15 mouse cellular contexts compared by ENCODE assay signal in the genomic region with DNA sequence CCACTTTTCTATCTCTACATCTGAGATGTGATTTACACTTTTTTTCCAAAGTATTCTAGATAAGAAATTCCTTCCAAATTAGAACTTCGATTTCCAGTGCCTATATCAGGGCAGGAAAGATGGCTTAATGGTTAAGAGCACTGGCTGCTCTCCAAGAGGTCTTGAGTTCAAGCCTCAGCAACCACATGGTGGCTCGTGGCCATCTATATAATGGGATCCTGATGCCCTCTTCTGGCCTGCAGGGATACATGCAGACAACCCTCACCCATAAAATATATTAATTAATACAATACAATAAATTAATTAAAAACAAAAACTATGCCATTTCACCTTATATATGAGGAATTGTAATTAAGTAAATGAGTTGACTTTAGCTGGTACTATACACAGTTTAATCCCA. TPM values are rescaled to one million over a fixed set of nuclear protein-coding genes. Genes with fewer than 3 reads are reported as not detected.
DNase-seq lines count a peak whose midpoint lies in the region; ATAC-seq and TF ChIP-seq lines count a peak whose summit lies in the region.
"Had no signal": no experiment of that assay in that cellular context is flagged by ENCODE, and none has a peak within 500 bp of the region (broad histone marks: within the 10 kb centered on the region; RNA-seq: fewer than 3 reads in every experiment).

No protein-coding gene starts in this region.

- peak; percentile 7 for DNase-seq in forebrain, embryonic 14.5 days (ENCODE audit: low spot score)
- peak; percentile 10 for DNase-seq in kidney, postnatal 0 days (ENCODE audit: low spot score)
- no peak for DNase-seq in stomach, postnatal 0 days (ENCODE audit: low spot score)
- no peak for DNase-seq in forebrain, postnatal 0 days
- DNase-seq in frontal cortex, postnatal 10 days (ENCODE audit: low spot score in 2 of 2), result no peak
- DNase-seq: heart, adult 2 months had no signal

- H3K27me3 ChIP-seq in forebrain, embryonic 14.5 days (replicated peaks; ENCODE audit: control insufficient read depth, insufficient read depth, low read length), result 0 out of 2 replicates have a peak, but pooled peaks cover 4% of the 10 kb centered on the region
- H3K27me3 ChIP-seq in forebrain, embryonic 16.5 days (replicated peaks; ENCODE audit: control insufficient read depth, insufficient read depth, low read length), result no peaks in the 10 kb centered on the region
- H3K27me3 ChIP-seq in neural tube, embryonic 14.5 days (ENCODE audit: control insufficient read depth, insufficient read depth, low read length), result no peaks in the 10 kb centered on the region; the same call in none of the 2 replicates
- peaks cover 21% of the 10 kb centered on the region; the same call in 1 of the 2 replicates for H3K27me3 ChIP-seq in neural tube, embryonic 15.5 days (replicated peaks)
- H3K27me3 ChIP-seq in kidney, postnatal 0 days (ENCODE audit: insufficient read depth, low read length), result no peaks in the 10 kb centered on the region
- H3K27me3 ChIP-seq in stomach, postnatal 0 days (ENCODE audit: control insufficient read depth, insufficient read depth, low read length), result no peaks in the 10 kb centered on the region
- no peaks in the 10 kb centered on the region; the same call in 1 of the 2 replicates for H3K27me3 ChIP-seq in forebrain, postnatal 0 days (ENCODE audit: insufficient read depth, low read length)

- H3K36me3 ChIP-seq in forebrain, embryonic 14.5 days (ENCODE audit: control insufficient read depth, insufficient read depth, low read length), result 0 out of 2 replicates have a peak, but pooled peaks cover 2% of the 10 kb centered on the region
- H3K36me3 ChIP-seq in forebrain, embryonic 16.5 days (ENCODE audit: control insufficient read depth, insufficient read depth), result no peaks in the 10 kb centered on the region
- H3K36me3 ChIP-seq in neural tube, embryonic 14.5 days (ENCODE audit: control insufficient read depth, insufficient read depth, low read length), result no peaks in the 10 kb centered on the region
- H3K36me3 ChIP-seq in neural tube, embryonic 15.5 days, result no peaks in the 10 kb centered on the region
- no peaks in the 10 kb centered on the region for H3K36me3 ChIP-seq in kidney, postnatal 0 days (ENCODE audit: insufficient read depth, low read length)
- no peaks in the 10 kb centered on the region for H3K36me3 ChIP-seq in stomach, postnatal 0 days (ENCODE audit: control insufficient read depth, insufficient read depth, low read length)
- H3K36me3 ChIP-seq in forebrain, postnatal 0 days (ENCODE audit: insufficient read depth), result no peaks in the 10 kb centered on the region
- H3K36me3 ChIP-seq: forebrain, embryonic 15.5 days; G1E; hindbrain, embryonic 12.5 days had no signal

- 77% methylated on average over 2 of the region's 2 CpGs for WGBS in forebrain, embryonic 14.5 days
- 83% methylated on average over 2 of the region's 2 CpGs for WGBS in forebrain, embryonic 16.5 days
- WGBS in neural tube, embryonic 14.5 days, result 86% methylated on average over 2 of the region's 2 CpGs
- 73% methylated on average over 2 of the region's 2 CpGs for WGBS in neural tube, embryonic 15.5 days
- WGBS in kidney, postnatal 0 days, result 59% methylated on average over 2 of the region's 2 CpGs
- WGBS in stomach, postnatal 0 days, result 54% methylated on average over 2 of the region's 2 CpGs
- 66% methylated on average over 2 of the region's 2 CpGs for WGBS in forebrain, postnatal 0 days

- H3K27ac ChIP-seq in forebrain, embryonic 14.5 days (ENCODE audit: low read depth, low read length), result no peak overlapping the region
- no peak overlapping the region for H3K27ac ChIP-seq in forebrain, embryonic 16.5 days (ENCODE audit: low read length)
- H3K27ac ChIP-seq in neural tube, embryonic 14.5 days (ENCODE audit: low read depth, low read length), result no peak overlapping the region
- H3K27ac ChIP-seq in neural tube, embryonic 15.5 days (replicated peaks), result no peak overlapping the region
- no peak overlapping the region for H3K27ac ChIP-seq in kidney, postnatal 0 days
- H3K27ac ChIP-seq in stomach, postnatal 0 days (replicated peaks), result no peak overlapping the region
- H3K27ac ChIP-seq in forebrain, postnatal 0 days (ENCODE audit: low read depth, low read length), result no peak overlapping the region
- H3K27ac ChIP-seq: forebrain, embryonic 15.5 days; heart, adult 2 months; hindbrain, embryonic 12.5 days had no signal

- TF ChIP-seq EP300 in stomach, postnatal 0 days (optimal IDR thresholded peaks at IDR 0.05), result no peak

- no peak overlapping the region for H3K4me3 ChIP-seq in forebrain, embryonic 14.5 days (ENCODE audit: low read depth, low read length)
- H3K4me3 ChIP-seq in forebrain, embryonic 16.5 days (replicated peaks; ENCODE audit: low read length), result no peak overlapping the region
- H3K4me3 ChIP-seq in neural tube, embryonic 14.5 days (ENCODE audit: low read depth, low read length), result no peak overlapping the region
- H3K4me3 ChIP-seq in neural tube, embryonic 15.5 days (replicated peaks), result no peak overlapping the region
- H3K4me3 ChIP-seq in kidney, postnatal 0 days (replicated peaks; ENCODE audit: low read depth, low read length), result no peak overlapping the region
- H3K4me3 ChIP-seq in stomach, postnatal 0 days (ENCODE audit: low read depth, low read length), result no peak overlapping the region
- H3K4me3 ChIP-seq in forebrain, postnatal 0 days (ENCODE audit: low read depth, low read length), result no peak overlapping the region
- H3K4me3 ChIP-seq: forebrain, embryonic 15.5 days; heart, adult 2 months; hindbrain, embryonic 12.5 days had no signal

- TF ChIP-seq CTCF in kidney, postnatal 0 days (IDR thresholded peaks at IDR 0.05; ENCODE audit: low read depth), result peak; percentile 24; the same call in 1 of the 2 replicates
- peak; percentile 51 for TF ChIP-seq CTCF in stomach, postnatal 0 days (IDR thresholded peaks at IDR 0.05; ENCODE audit: low read depth)
- TF ChIP-seq CTCF in forebrain, postnatal 0 days (IDR thresholded peaks at IDR 0.05; ENCODE audit: low read depth), result no peak

- no peak for ATAC-seq in forebrain, embryonic 14.5 days
- no peak for ATAC-seq in forebrain, embryonic 16.5 days
- 0 out of 2 replicates have a peak, but pooled peaks have one; percentile 9 for ATAC-seq in neural tube, embryonic 14.5 days (ENCODE audit: low read depth)
- no peak for ATAC-seq in neural tube, embryonic 15.5 days (ENCODE audit: low FRiP score)
- no peak for ATAC-seq in kidney, postnatal 0 days (replicated peaks; ENCODE audit: low FRiP score, low read depth)
- ATAC-seq in stomach, postnatal 0 days (ENCODE audit: low FRiP score, low TSS enrichment), result no peak
- ATAC-seq in forebrain, postnatal 0 days, result no peak

- no peak overlapping the region for H3K9ac ChIP-seq in forebrain, embryonic 14.5 days (ENCODE audit: low read length)
- H3K9ac ChIP-seq in forebrain, embryonic 16.5 days (replicated peaks; ENCODE audit: low read depth, low read length), result no peak overlapping the region
- H3K9ac ChIP-seq in neural tube, embryonic 14.5 days (replicated peaks; ENCODE audit: low read depth, low read length), result no peak overlapping the region
- H3K9ac ChIP-seq in neural tube, embryonic 15.5 days (replicated peaks), result no peak overlapping the region
- H3K9ac ChIP-seq in kidney, postnatal 0 days (ENCODE audit: low read depth, low read length), result no peak overlapping the region
- no peak overlapping the region for H3K9ac ChIP-seq in stomach, postnatal 0 days (ENCODE audit: low read length)
- no peak overlapping the region for H3K9ac ChIP-seq in forebrain, postnatal 0 days
- H3K9ac ChIP-seq: forebrain, embryonic 15.5 days; hindbrain, embryonic 12.5 days had no signal

- no peaks in the 10 kb centered on the region for H3K9me3 ChIP-seq in forebrain, embryonic 14.5 days (replicated peaks; ENCODE audit: control insufficient read depth, low read length)
- no peaks in the 10 kb centered on the region for H3K9me3 ChIP-seq in forebrain, embryonic 16.5 days (ENCODE audit: control insufficient read depth, low read length)
- no peaks in the 10 kb centered on the region for H3K9me3 ChIP-seq in neural tube, embryonic 14.5 days (ENCODE audit: control insufficient read depth, low read length)
- H3K9me3 ChIP-seq in neural tube, embryonic 15.5 days (replicated peaks), result no peaks in the 10 kb centered on the region
- H3K9me3 ChIP-seq in kidney, postnatal 0 days (replicated peaks; ENCODE audit: low read length), result no peaks in the 10 kb centered on the region
- no peaks in the 10 kb centered on the region for H3K9me3 ChIP-seq in stomach, postnatal 0 days (ENCODE audit: control insufficient read depth, low read length)
- H3K9me3 ChIP-seq in forebrain, postnatal 0 days (ENCODE audit: low read length), result no peaks in the 10 kb centered on the region
- H3K9me3 ChIP-seq: forebrain, embryonic 15.5 days; G1E; hindbrain, embryonic 12.5 days had no signal

- no peak overlapping the region for H3K4me2 ChIP-seq in forebrain, embryonic 14.5 days (ENCODE audit: low read length)
- no peak overlapping the region for H3K4me2 ChIP-seq in forebrain, embryonic 16.5 days (ENCODE audit: low read length)
- H3K4me2 ChIP-seq in neural tube, embryonic 14.5 days (ENCODE audit: low read depth, low read length), result no peak overlapping the region
- no peak overlapping the region for H3K4me2 ChIP-seq in neural tube, embryonic 15.5 days
- no peak overlapping the region for H3K4me2 ChIP-seq in kidney, postnatal 0 days (ENCODE audit: low read length)
- no peak overlapping the region for H3K4me2 ChIP-seq in stomach, postnatal 0 days (replicated peaks; ENCODE audit: low read depth)
- H3K4me2 ChIP-seq in forebrain, postnatal 0 days (ENCODE audit: low read depth), result no peak overlapping the region
- H3K4me2 ChIP-seq: forebrain, embryonic 15.5 days; hindbrain, embryonic 12.5 days had no signal

- no peaks in the 10 kb centered on the region for H3K4me1 ChIP-seq in forebrain, embryonic 14.5 days (ENCODE audit: control insufficient read depth, insufficient read depth, low read length)
- H3K4me1 ChIP-seq in forebrain, embryonic 16.5 days (replicated peaks; ENCODE audit: control insufficient read depth, insufficient read depth, low read length), result no peaks in the 10 kb centered on the region
- no peaks in the 10 kb centered on the region for H3K4me1 ChIP-seq in neural tube, embryonic 14.5 days (ENCODE audit: control insufficient read depth, insufficient read depth, low read length)
- H3K4me1 ChIP-seq in neural tube, embryonic 15.5 days, result peaks cover 1% of the 10 kb centered on the region; the same call in 1 of the 2 replicates
- H3K4me1 ChIP-seq in kidney, postnatal 0 days (replicated peaks; ENCODE audit: insufficient read depth, low read length), result no peaks in the 10 kb centered on the region
- H3K4me1 ChIP-seq in stomach, postnatal 0 days (replicated peaks; ENCODE audit: control insufficient read depth, insufficient read depth), result no peaks in the 10 kb centered on the region
- no peaks in the 10 kb centered on the region for H3K4me1 ChIP-seq in forebrain, postnatal 0 days (ENCODE audit: insufficient read depth)
- H3K4me1 ChIP-seq: hindbrain, embryonic 12.5 days had no signal

RNA-seq across cellular contexts. Expression of gene Chic1, which starts 14.9 kb away (rescaled TPM):
- polyA plus RNA-seq in forebrain, embryonic 14.5 days (2014; fragmentation: Nextera tagmentation; extraction: Ambion mirVana), result 3.3 and 4.5 TPM in 2 replicates
- polyA plus RNA-seq in forebrain, embryonic 16.5 days (2015; fragmentation: Nextera tagmentation; extraction: Ambion mirVana), result 6.2 and 7.4 TPM in 2 replicates
- polyA plus RNA-seq in neural tube, embryonic 14.5 days (2014; fragmentation: Nextera tagmentation; extraction: Ambion mirVana), result 10.5 and 11.3 TPM in 2 replicates
- polyA plus RNA-seq in neural tube, embryonic 15.5 days (2015; fragmentation: Nextera tagmentation; extraction: Ambion mirVana), result 6.2 and 8.1 TPM in 2 replicates
- polyA plus RNA-seq in kidney, postnatal 0 days (2015; fragmentation: Nextera tagmentation; extraction: Ambion mirVana), result 1.6 and 2.0 TPM in 2 replicates
- polyA plus RNA-seq in stomach, postnatal 0 days (2015; fragmentation: Nextera tagmentation; extraction: Ambion mirVana), result 0.92 and 1.0 TPM in 2 replicates
- 10.8 and 13.5 TPM in 2 replicates for total RNA-seq in forebrain, postnatal 0 days (2014; rRNA removed)
- polyA plus RNA-seq in forebrain, postnatal 0 days (2015; fragmentation: Nextera tagmentation; extraction: Ambion mirVana), result 1.4 and 3.4 TPM in 2 replicates
- polyA plus RNA-seq: G1E had no signal

RNA-seq across cellular contexts. Expression of gene Tsx, which starts 43.0 kb away (rescaled TPM):
- polyA plus RNA-seq in forebrain, embryonic 14.5 days (2014; fragmentation: Nextera tagmentation; extraction: Ambion mirVana), result not detected in 2 replicates
- polyA plus RNA-seq in forebrain, embryonic 16.5 days (2015; fragmentation: Nextera tagmentation; extraction: Ambion mirVana), result 0.27 and 0.52 TPM in 2 replicates
- polyA plus RNA-seq in neural tube, embryonic 14.5 days (2014; fragmentation: Nextera tagmentation; extraction: Ambion mirVana), result 0.35 TPM in 2 replicates
- polyA plus RNA-seq in neural tube, embryonic 15.5 days (2015; fragmentation: Nextera tagmentation; extraction: Ambion mirVana), result 0.26 and 0.46 TPM in 2 replicates
- polyA plus RNA-seq in kidney, postnatal 0 days (2015; fragmentation: Nextera tagmentation; extraction: Ambion mirVana), result 0.28 and 0.34 TPM in 2 replicates
- not detected in 2 replicates for polyA plus RNA-seq in stomach, postnatal 0 days (2015; fragmentation: Nextera tagmentation; extraction: Ambion mirVana)
- not detected in 2 replicates for total RNA-seq in forebrain, postnatal 0 days (2014; rRNA removed)
- polyA plus RNA-seq in forebrain, postnatal 0 days (2015; fragmentation: Nextera tagmentation; extraction: Ambion mirVana), result 0.30 and 0.52 TPM in 2 replicates
- total RNA-seq: G1E; heart, adult 2 months had no signal
- polyA plus RNA-seq: G1E; heart, adult 2 months; hindbrain, embryonic 12.5 days had no signal

RNA-seq across cellular contexts. Expression of gene Cdx4, which starts 50.0 kb away (rescaled TPM):
- polyA plus RNA-seq in forebrain, embryonic 14.5 days (2014; fragmentation: Nextera tagmentation; extraction: Ambion mirVana), result not detected in 2 replicates
- polyA plus RNA-seq in forebrain, embryonic 16.5 days (2015; fragmentation: Nextera tagmentation; extraction: Ambion mirVana), result not detected in 2 replicates
- not detected in 2 replicates for polyA plus RNA-seq in neural tube, embryonic 14.5 days (2014; fragmentation: Nextera tagmentation; extraction: Ambion mirVana)
- polyA plus RNA-seq in neural tube, embryonic 15.5 days (2015; fragmentation: Nextera tagmentation; extraction: Ambion mirVana), result not detected in 2 replicates
- not detected in 2 replicates for polyA plus RNA-seq in kidney, postnatal 0 days (2015; fragmentation: Nextera tagmentation; extraction: Ambion mirVana)
- polyA plus RNA-seq in stomach, postnatal 0 days (2015; fragmentation: Nextera tagmentation; extraction: Ambion mirVana), result not detected in 2 replicates
- not detected in 2 replicates for total RNA-seq in forebrain, postnatal 0 days (2014; rRNA removed)
- not detected in 2 replicates for polyA plus RNA-seq in forebrain, postnatal 0 days (2015; fragmentation: Nextera tagmentation; extraction: Ambion mirVana)
- total RNA-seq: adrenal gland, postnatal 4 days; G1E; heart, adult 2 months had no signal
- polyA plus RNA-seq: forebrain, embryonic 15.5 days; G1E; heart, adult 2 months; hindbrain, embryonic 12.5 days; lung, embryonic 16.5 days; neural tube, embryonic 11.5 days had no signal

RNA-seq across cellular contexts. Expression of gene Gm26992, which starts 50.6 kb away (rescaled TPM):
- not detected in 2 replicates for polyA plus RNA-seq in forebrain, embryonic 14.5 days (2014; fragmentation: Nextera tagmentation; extraction: Ambion mirVana)
- not detected in 2 replicates for polyA plus RNA-seq in forebrain, embryonic 16.5 days (2015; fragmentation: Nextera tagmentation; extraction: Ambion mirVana)
- polyA plus RNA-seq in neural tube, embryonic 14.5 days (2014; fragmentation: Nextera tagmentation; extraction: Ambion mirVana), result not detected in 2 replicates
- not detected in 2 replicates for polyA plus RNA-seq in neural tube, embryonic 15.5 days (2015; fragmentation: Nextera tagmentation; extraction: Ambion mirVana)
- not detected in 2 replicates for polyA plus RNA-seq in kidney, postnatal 0 days (2015; fragmentation: Nextera tagmentation; extraction: Ambion mirVana)
- polyA plus RNA-seq in stomach, postnatal 0 days (2015; fragmentation: Nextera tagmentation; extraction: Ambion mirVana), result not detected in 2 replicates
- not detected in 2 replicates for total RNA-seq in forebrain, postnatal 0 days (2014; rRNA removed)
- polyA plus RNA-seq in forebrain, postnatal 0 days (2015; fragmentation: Nextera tagmentation; extraction: Ambion mirVana), result 0.48 TPM in 1 of 2 replicates, not detected in the other
- total RNA-seq: adrenal gland, postnatal 4 days; heart, adult 2 months had no signal
- polyA plus RNA-seq: forebrain, embryonic 15.5 days; G1E; heart, adult 2 months; hindbrain, embryonic 12.5 days; lung, embryonic 16.5 days; neural tube, embryonic 11.5 days had no signal

Comparison
In these comparisons a context has a peak if more than half of its experiments do, and no peak if none do; other contexts are left out.
1. DNase-seq: peak in forebrain, embryonic 14.5 days (single experiment) and kidney, postnatal 0 days (single experiment); none in stomach, postnatal 0 days (single experiment), forebrain, postnatal 0 days (single experiment) and frontal cortex, postnatal 10 days (0 of 2).